Mouse (Mus musculus) neutrophil, adult 5-6 weeks (primary cell): ENCODE data around the gene Vwa8. TPM values are rescaled to one million over a fixed set of nuclear protein-coding genes. Genes with fewer than 3 reads are reported as not detected.

Experiments used
- ATAC-seq: fragments of 151-379, 151-347 bp; 2 replicates; pipeline ENCODE4 v1.8.0; 2017; ENCODE audit warnings: mild to moderate bottlenecking, moderate TSS enrichment; ENCODE audit not compliant: insufficient number of reproducible peaks, poor library complexity, low FRiP score, severe bottlenecking; ENCODE audit errors: extremely low read depth
- total RNA-seq: library from RNA; stranded (forward); fragments of 200-1000 nt; gene quantifications from 2 replicates; pipeline ENCODE4 v1.2.3, GENCODE M21; 2017

The Vwa8 gene
- total RNA-seq, 1 experiment from 2014 or later = 11.2 TPM

- ATAC-seq = no peak
These were observed 385.7 kb downstream of the Vwa8 start for GRCm38 (mm10) chr14:79234513-79234912.

- ATAC-seq = no peak
These were observed 386.3 kb downstream of the Vwa8 start for GRCm38 (mm10) chr14:79235157-79235556.

DNA sequence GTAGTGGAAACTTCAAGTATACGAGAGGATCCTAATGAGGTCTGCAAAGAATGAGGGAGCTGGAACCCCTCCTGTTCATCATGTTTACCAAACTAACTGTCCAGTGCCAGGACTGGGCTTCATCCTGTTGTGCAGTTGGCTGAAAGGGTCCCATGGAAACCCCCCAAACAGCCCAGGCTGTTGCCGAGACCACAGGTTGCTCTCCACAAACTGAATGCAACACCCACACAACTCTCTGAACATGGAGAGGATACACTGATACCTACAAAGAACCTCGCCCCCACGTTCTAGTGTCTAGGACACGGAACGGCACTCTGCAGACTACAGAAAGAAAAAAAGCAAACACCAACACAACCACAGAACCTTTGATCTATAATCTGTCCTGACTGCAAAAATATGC is 387.4 kb downstream of the Vwa8 start:
- ATAC-seq = no peak

DNA sequence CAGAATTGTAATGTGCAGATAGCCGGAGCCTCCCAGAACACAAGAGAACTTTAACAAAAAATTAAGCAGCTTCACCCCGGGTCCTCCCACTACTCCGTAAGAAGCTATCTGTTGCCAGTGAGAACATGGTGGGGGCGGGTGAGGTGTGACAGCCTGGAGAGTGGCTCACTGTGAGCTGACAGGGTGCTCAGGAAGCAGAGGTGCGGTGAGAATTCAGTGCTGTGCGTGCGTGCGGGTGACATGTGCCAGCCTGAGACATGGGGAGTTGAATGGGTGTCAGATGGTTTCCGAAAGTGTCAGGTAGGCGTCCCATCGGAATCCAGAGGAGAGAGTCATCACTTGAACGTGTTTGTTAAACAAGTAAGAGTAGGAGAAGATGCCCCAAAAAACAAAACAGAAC is 390.6 kb downstream of the Vwa8 start:
- ATAC-seq = no peak

GRCm38 (mm10) chr14:79241057-79241570 is 392.3 kb downstream of the Vwa8 start:
- ATAC-seq = no peak

GRCm38 (mm10) chr14:79241656-79242385 is 393.0 kb downstream of the Vwa8 start:
- ATAC-seq = no peak

DNA sequence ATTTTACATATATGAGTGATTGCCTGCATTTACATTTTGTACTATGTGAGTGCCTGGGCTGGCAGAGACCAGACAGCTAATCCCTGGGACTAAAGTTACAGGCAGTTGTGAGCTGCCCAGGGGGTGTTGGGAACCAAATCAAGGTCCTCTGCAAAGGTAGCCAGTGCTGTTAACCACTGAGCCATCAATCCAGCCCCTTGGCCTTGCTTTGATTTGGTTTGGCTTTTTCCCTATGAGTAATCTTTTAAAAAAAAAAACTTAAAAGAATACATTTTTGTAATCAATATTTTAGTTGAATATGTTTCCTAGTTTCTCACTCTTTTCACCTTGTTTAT is 393.5 kb downstream of the Vwa8 start:
- no peak for ATAC-seq

DNA sequence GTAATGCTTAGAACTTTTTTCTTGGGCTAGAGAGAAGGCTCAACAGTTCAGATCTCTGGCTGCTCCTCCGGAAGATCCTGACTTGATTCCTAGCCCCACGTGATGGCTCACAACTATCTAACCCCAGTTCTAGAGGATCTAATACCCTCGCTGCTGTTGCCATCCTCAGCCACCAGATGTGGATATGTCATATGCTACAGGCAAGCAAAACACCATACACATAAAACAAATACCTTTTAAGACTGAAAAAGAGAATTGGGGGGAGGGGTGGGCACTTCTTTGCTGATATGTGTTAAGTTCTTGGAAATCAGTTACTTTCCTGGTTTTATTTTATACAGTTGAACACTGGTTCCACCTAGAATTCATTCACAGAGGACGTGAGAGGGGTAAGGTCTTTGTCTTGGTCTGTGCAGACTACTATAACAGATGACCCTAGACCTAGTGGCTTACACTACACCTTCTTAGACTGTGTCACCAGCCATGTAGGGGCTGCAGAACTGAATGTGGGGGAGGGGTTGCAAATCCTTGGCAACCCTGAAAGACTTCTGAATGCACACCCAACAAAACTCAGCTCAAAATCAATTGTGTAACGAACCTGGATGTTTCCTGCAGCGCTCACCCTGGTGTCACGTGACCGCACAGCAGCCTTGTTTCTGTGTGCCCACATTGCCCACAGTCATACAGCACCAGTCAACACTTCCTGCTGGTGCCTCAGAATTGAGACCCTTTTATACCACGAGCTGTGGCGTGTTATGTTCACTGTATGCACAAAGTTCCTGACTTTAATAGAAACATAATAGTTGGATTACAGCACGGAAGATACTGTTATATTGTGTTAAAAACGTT is 394.4 kb downstream of the Vwa8 start:
- ATAC-seq = peak; percentile 51; the same call in 1 of the 2 replicates

GRCm38 (mm10) chr14:79244571-79244970 is 395.7 kb downstream of the Vwa8 start:
- ATAC-seq = no peak

- ATAC-seq = no peak
These were observed 403.0 kb downstream of the Vwa8 start for GRCm38 (mm10) chr14:79251727-79252285.

Other genes with a start within 250 kb of the Vwa8 start
- 11.3 and 12.3 TPM in 2 replicates for gene Dgkh, start 116.3 kb upstream of the Vwa8 start, total RNA-seq